Mouse (Mus musculus): Measurements from ENCODE around the gene Dctn1. TPM values are rescaled to one million over a fixed set of nuclear protein-coding genes. Genes with fewer than 3 reads are reported as not detected.
"Not testable (repeated sequence)": the region's sequence is repeated elsewhere in the genome, so short reads cannot be mapped to it uniquely, and the experiment has no call there.

Gene Dctn1
- total RNA-seq, 2 experiments from 2014 or later, result 398 to 403 TPM

DNA sequence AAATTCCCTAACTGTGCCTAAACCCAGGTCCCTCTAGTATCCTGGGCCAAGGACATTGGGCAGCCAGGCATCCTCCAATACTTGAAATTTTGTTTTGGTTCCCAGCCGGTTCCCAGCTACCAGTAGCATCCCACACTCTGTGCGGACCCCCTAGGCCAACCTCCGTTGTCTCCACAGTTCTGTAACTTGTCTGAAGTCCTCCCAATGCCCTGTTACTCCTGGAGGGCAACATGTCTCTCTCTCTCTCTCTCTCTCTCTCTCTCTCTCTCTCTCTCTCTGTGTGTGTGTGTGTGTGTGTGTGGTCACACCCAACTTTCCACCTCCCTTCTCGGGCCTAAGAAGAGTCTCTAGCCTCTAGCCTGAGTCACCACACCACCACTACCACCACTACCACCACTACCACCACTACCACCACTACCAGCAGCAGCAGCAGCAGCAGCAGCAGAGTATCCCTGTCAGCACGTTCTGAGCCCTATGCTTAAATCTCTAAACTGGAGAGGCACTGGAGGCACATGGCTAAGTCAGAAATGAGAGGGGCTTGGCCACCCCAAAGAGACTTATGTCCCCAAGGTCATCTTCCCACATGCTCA lies 29.3 kb upstream of the Dctn1 start:
- DNase-seq (ENCODE audit: low spot score in 2 of 2), result no peak

DNA sequence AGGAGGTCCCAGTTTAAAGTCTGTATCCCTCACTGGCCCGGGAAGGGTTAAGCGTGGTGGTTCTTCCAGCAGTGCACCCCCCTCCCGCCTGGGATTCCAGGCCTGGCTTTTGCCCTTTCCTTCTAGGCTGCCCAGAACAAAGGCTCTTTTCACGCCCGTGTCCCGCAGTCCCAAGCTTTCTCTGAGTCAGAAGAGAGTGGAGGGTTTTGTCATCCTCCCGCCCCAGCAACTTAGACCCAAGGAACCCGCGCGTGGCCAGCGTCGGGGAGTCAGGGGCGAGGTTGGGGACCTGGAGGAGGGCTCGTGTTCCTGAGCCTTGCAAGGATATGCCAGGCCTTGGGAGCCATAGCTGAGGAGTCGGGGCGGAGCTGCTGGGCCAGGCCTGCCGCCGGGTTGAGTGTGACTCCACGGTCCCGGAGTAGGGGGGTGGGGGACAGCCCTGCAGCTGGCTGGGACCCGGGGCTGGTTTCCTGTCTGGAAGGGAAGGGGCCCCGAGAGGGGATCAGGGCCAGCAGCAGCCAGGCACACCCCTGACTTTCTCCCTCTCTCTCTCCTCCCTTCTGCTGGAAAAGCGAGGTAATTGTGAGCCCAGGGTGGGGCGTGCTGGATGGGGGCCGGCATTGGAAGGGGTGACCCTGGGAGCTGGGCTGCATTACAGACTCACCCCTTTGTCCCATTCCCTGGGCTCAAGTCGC lies 28.7 kb upstream of the Dctn1 start:
- DNase-seq (ENCODE audit: low spot score in 2 of 2), result no peak

DNA sequence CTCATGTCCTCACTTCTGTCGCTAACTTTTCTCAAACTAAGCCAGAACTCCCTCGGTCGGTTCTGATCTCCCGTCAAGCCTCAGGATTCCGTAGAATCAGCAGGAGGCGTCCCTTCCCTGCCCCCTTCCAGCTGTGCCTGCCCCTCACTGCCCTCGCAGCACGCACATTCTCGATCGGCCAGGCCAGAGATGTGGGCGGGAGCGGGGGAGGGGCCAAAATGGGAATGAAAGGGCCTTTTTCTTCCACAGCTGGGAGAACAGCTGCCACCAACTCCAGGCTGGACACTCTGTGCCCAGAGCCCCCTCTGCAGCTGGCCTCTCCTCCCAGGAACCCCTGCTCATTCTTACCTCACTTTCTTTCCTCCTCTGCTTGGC lies 28.2 kb upstream of the Dctn1 start:
- peak in 1 of 2 experiments; percentile 79 for DNase-seq (ENCODE audit: low spot score in 2 of 2)

DNA sequence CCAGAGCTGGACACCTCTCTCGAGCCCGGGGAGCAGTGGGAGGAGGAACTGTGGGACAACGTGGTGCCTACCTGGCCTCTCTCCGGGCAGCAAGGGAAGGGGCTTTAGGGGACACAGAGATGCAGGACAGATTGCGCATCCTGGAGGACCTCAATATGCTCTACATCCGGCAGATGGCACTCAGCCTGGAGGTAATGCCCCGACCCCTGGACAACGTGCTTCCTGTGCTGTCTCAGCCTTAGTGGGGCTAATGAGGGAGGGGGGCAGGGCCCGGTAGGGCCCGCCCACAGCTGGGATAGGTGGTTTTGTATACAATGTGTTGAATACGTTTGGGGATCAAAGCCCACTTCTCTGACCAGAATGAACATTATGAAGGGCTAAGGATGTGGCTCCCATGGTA lies 27.7 kb upstream of the Dctn1 start:
- DNase-seq (ENCODE audit: low spot score in 2 of 2), result no peak

DNA sequence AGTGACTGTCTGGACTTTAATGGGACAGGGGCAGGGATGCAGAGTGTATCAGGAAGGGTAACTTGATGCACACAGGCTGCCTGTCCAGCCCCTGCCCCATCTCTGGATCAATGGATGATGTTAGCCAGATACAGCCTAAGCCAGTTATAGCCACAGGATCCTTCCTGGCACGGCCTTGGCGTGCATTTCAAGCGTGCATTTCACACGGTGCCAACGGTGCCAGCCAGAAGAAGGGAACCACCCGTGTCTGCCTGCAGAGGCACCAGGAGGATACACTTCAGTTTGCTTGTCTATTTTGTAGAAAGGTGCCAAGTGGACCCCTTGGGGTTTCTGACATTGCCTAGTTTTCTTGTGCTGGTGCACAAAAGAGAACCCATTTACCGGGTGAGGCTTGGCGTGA lies 25.7 kb upstream of the Dctn1 start:
- no peak for DNase-seq (ENCODE audit: low spot score in 2 of 2)

DNA sequence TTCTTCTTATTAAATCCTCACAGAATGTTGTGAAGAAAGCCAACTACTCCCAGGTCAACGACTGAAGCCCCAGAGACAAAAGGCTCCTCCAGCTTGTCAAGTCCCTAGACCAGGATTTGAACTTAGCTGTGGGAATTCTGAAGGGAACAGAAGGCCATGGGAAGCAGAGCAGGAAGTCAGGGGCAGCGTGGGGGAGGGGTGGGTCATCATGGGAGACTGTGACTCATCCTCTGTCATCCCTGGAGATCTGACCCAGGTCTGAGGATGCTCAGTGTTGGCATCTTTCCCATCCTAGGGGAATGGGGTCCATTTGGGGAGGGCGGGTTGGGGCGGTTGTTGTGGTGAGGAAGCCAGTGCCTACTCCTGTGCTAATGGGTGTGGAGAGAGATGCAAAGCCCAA lies 24.1 kb upstream of the Dctn1 start:
- DNase-seq (ENCODE audit: low spot score in 2 of 2), result no peak

DNA sequence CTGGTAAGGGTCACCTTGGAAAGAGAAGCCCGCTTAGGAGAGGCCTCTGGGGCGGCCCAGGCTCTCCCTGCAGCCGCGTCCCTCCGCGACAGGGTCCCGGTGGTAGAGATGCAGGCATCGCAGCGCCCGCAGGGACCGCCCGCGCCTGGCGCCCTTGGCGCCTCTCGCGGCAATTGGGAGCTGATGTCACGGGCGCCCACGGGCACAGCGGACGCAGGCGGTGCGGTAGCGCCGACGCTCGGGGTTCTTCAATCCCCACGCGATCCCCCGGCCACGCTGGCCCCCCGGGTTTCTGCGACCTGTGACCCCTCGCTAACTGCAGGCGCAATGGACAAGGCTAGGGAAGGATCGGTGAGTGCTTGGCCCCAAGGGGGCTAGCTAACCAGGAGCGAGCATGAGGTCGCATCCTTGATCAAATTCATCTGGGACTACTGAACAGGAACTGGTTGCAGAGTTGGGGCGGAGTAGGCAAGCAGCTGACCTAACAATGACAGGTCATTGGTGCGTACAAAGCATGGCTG lies 23.4 kb upstream of the Dctn1 start:
- peak in 1 of 2 experiments; percentile 71 for DNase-seq (ENCODE audit: low spot score in 2 of 2)

DNA sequence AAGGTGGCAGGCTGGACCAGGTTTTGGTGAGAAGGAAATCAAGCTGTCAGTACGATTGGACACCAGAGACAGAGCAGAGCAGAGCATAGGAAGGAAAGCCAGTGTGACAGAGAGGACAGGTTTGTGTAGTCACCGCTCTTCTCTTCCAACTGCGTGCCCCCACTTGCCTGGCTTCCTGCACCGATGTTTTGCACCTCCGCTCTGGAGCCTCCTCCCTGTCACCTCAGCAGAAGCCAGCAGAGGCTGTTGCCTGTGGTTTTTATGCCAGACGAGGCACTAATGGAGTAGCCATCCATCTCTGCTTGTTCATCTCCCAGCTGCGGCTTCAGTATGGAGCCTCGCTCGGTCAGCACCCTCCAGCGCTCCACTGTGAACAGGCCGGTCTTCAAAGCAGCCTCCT lies 22.8 kb upstream of the Dctn1 start:
- peak in 1 of 2 experiments; percentile 50 for DNase-seq (ENCODE audit: low spot score in 2 of 2)

DNA sequence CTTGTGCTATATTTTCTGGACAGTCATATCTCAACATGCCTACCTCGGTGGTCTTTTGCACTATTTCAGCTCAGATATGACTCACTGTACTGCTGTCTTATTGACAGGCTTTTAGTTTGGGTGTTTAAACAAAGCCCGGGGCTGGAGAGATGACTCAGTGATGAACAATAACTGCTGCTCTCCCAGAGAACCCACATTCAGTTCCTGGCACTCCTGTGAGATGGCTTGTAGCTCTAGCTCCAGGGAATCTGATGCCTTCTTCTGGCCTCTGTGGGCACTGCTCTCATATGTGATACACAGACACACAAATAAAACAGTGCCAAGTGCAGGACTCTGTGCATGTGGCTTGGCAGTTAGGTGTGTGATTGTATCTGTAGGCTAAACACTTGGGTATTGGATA lies 20.5 kb upstream of the Dctn1 start:
- peak in 1 of 2 experiments; percentile 45 for DNase-seq (ENCODE audit: low spot score in 2 of 2)

DNA sequence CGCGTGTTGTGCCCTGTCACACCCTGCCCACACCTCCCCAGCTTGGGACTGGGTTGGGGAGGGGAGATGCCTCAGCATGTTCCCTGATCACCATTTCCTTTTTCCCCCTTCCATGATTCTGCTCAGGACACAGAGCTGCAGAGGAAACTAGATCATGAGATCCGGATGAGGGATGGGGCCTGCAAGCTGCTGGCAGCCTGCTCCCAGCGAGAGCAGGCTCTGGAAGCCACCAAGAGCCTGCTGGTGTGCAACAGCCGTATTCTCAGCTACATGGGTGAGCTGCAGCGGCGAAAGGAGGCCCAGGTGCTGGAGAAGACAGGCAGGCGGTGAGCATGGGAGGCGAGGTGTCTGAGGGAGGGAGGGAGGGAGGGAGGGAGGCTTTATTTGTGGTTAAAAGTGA lies 19.9 kb upstream of the Dctn1 start:
- no peak for DNase-seq (ENCODE audit: low spot score in 2 of 2)

DNA sequence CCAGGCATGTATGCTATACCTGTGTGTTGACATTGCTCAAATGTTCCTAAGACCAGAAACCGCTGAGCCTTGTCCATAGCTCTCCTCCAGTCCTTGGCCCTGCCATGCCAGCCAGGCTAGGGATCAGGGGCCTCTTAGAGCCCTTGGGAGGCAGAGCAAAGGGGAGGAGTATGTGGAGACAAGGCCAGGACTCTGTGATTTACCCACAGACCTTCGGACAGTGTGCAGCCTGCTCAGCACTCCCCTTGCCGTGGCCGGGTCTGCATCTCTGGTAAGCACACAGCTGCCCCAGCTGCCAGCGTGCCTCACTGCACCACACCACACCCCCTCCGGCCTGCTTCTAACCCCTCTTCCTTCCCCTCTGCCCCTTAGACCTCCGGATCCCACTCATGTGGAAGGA lies 18.4 kb upstream of the Dctn1 start:
- no peak for DNase-seq (ENCODE audit: low spot score in 2 of 2)

DNA sequence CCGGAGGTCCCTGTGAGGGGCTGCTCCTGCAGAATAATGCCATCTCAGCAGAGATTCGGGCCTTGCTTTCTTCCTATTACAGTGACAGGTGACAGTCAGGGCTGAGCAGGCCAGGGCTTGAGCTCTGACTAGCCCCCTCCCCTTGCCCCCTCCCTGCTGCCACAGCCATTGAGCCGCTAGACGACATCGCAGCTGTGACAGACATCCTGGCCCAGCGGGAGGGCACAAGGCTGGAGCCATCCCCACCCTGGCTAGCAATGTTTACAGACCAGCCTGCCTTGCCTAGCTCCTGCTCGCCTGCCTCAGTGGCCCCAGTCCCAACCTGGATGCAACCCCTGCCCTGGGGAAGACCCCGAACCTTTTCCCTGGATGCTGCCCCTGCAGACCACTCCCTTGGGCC lies 14.0 kb upstream of the Dctn1 start:
- DNase-seq (ENCODE audit: low spot score in 2 of 2), result no peak

DNA sequence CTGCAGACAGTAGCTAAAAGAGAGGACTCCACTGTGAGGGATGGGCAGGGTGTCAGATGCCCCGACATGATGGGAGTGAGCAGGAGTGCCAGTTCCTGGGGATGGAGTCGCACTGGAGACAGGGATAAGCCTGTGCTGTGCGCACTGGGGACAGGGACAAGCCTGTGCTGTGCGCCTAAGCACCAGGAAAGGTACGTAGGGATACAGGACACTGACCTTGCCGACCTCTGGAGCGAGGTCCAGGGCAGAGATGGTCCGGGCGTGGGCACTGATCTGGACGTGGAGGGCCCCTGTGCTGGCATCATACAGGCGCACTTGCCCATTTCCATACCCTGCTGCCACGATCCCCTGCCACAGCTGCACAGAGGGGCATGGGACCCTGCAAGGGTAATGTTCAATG lies 12.7 kb upstream of the Dctn1 start:
- DNase-seq (ENCODE audit: low spot score in 2 of 2), result no peak

DNA sequence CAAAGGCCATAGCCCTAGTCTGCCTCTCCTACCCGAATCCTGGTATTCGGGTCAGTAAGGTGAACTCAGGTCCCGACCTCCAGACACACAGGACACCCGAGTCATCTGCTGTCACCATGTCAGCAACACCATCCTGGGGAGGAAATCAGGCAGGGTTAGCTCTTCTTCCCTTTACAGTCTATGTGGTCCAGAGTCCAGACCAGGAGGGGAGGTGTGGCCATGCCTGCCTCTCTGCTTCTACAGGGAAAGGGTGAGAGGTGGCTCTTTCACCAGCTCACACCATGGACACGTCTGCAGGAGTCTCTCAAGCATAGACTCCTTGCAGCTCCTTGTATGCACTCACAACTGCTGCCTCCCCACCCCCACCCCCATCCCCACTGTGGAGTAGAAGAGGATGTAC lies 12.2 kb upstream of the Dctn1 start:
- DNase-seq (ENCODE audit: low spot score in 2 of 2), result no peak

DNA sequence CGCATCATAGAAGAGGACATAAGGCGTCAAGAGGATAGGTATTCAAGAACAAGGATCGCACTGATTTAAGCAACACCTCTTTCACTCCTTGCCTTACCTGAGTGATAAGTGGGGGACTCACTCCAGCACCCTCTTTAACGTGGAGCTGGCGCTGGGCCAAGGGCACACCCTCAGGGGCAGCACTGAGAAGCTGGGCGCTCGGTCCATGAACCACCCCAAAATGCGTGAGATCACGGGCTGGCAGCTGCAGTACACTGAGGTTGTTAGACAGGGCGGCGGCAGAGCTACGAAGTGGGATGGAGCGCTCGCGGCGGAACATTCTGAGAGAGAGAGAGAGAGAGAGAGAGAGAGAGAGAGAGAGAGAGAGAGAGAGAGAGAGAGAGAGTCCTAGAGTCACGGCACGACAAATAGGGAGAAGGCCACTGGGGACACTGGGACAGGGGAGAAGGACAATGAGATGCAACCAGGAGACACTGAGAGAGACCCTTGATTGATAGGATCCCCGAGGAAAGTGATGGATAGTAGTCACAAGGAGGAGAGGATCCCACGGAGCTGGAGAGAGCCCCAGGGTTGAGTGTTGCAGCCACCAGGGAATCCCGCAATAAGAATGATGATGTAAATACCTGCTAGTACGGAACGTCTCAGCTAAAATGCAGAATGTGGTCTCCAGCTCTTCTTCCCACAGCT lies 10.0 kb upstream of the Dctn1 start:
- DNase-seq (ENCODE audit: low spot score in 2 of 2), result no peak

DNA sequence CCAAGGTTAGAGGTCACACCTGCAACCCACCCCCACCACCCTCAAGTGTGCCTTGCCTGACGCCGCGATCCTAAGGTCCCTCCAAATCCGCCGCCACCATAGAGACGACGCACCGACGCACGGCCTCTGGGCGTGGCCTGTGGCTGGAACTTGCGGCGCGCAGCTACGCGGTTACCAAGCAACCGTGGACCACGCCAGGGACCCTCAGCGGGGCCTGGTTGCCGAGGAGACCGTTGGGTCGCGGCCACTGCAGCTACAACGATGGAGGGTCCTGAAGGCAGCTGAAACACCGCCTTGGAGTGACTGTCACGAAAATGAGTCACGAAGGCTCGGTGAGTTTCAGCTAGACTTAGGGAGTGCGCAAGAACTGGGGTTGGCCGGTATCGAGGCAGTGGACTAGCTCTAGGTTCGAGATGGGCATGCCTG lies 9.4 kb upstream of the Dctn1 start, which contains the start of the genes Wdr54 and 1700003E16Rik:
Gene Wdr54, minus strand, starts transcription at position 139 of the 426 bp plus-strand sequence.
Gene 1700003E16Rik, plus strand, starts transcription at position 146 of the 426 bp plus-strand sequence.
- peak; percentile 78 to 83 for DNase-seq (ENCODE audit: low spot score in 2 of 2)

DNA sequence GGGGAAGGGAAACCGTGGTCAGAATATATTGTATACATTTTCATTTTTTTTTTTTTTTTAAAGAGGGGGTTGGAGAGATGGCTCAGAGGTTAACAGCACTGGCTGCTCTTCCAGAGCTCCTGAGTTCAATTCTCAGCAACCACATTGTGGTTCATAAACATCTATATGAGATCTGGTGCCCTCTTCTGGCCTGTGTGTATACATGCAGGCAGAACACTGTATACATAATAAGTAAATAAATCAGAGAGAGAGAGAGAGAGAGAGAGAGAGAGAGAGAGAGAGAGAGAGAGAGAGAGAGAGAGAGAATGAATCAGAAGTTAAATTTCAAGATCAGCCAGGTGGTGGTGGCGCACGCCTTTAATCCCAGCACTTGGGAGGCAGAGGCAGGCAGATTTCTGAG lies 6.3 kb upstream of the Dctn1 start:
- DNase-seq (ENCODE audit: low spot score in 2 of 2), result not testable (repeated sequence)

DNA sequence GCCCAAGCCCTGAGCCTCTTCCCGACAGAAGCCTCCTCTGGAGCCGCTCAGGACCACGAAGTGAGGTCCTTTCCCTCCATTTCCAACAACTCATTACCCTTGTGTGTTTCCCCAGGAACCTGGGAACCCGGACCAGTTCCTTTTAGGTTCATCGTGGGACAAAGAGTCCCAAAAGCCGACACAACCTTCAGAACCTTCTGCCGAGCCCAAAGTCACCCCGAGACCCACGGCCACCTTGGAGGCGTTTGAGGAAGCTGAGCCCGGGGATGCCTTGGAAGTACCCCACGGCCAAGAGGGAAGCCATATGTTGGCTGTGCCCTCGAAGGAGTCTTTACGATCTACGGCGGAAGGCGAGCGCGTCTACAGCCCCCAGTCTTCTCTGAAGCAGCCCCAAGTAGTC lies 4.3 kb upstream of the Dctn1 start:
- no peak for DNase-seq (ENCODE audit: low spot score in 2 of 2)

DNA sequence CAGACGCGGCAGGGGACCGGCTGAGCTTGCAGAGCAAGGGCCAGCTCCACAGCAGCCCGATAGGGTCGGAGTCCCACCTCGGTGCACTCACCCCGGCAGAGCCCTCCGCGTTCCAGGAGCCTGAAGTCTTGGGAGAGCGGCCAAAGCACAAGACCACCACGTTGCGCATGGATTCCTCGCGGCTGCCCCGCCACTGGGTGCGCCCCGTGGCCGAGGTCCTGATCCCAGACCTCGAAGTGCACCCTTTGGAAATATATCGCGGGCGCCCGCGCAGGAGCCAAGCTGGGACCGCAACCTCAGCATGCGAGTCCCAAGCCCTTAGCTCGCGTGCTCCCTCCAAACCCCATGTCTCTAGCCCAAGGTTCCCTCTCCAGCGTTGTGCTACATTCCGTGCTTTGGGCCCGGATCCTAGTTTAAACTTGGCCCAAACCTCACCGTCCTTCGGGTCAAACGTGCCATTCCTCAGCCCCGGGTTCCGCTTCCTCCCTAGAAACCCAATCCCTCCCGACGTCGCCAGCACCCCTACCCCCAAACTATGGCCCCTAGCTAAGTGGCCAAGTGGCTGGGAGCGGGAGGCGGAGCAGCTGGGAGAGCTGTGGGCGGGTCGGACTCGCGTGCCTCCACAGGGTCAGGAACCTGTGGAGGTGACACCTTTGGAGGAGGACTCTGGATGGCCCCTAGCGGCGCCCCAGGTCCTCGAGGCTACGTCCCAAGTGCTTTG lies 3.6 kb upstream of the Dctn1 start:
- no peak for DNase-seq (ENCODE audit: low spot score in 2 of 2)

DNA sequence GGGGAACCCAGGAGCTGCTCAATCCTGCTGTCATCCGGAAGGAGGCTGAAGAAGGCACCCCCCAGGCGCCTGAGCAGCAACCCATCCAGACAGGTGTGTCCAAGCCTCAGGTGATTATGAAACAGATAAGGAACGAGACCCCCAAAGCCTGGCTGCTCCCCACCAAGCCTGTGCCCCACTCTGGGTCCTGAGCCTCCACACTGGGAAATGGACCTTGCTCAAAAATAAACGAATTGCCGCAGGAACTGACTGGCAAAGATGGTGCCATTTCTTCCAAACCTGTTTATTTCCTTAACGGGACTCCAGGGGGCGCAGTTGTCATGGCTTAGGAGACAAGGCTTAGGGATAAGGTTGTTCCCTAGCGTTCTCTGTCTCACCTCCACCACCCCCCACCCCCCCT lies 3.0 kb upstream of the Dctn1 start:
- DNase-seq (ENCODE audit: low spot score in 2 of 2), result peak in 1 of 2 experiments; percentile 80

DNA sequence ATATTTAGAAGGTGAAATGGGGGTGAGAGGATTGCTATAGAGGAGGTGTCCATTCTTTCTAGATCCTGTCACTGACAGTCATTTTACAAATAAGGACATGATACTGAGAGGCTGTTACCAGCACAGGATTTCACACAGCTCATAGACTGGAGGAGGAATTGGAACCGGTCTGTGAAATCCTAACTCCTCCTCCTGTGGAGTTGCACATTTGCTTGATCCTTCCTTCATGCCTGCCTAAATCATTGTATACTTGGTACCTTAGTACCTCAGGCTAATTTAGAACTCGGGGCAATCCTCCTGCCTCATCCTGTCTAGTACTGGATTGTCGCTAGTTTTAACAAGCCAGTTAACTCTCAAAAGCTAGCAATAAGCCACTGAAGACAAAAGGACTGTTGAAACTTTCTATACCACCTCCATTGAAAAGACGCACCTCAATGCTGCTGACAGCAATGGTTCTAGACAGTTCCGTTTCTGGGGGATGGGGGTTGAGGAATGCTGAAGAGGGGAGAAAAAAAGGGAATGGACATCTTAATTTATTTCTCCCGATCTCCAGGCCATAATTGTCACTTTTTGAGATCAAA lies 604 bp upstream of the Dctn1 start:
- no peak for DNase-seq (ENCODE audit: low spot score in 2 of 2)
